Mouse (Mus musculus) liver, postnatal 0 days (tissue): ENCODE measurements around the gene Irf1.

Experiments
- CTCF ChIP-seq: sonication (generic); IDR thresholded peaks from 2 replicates; pipeline ENCODE4 v1.5.1; 2016; ENCODE audit warnings: antibody characterized with exemption, low read depth
- EP300 ChIP-seq: IDR thresholded peaks from 2 replicates; pipeline ENCODE4 v1.6.1; 2016; ENCODE audit warnings: antibody characterized with exemption, low read depth, mild to moderate bottlenecking

DNA sequence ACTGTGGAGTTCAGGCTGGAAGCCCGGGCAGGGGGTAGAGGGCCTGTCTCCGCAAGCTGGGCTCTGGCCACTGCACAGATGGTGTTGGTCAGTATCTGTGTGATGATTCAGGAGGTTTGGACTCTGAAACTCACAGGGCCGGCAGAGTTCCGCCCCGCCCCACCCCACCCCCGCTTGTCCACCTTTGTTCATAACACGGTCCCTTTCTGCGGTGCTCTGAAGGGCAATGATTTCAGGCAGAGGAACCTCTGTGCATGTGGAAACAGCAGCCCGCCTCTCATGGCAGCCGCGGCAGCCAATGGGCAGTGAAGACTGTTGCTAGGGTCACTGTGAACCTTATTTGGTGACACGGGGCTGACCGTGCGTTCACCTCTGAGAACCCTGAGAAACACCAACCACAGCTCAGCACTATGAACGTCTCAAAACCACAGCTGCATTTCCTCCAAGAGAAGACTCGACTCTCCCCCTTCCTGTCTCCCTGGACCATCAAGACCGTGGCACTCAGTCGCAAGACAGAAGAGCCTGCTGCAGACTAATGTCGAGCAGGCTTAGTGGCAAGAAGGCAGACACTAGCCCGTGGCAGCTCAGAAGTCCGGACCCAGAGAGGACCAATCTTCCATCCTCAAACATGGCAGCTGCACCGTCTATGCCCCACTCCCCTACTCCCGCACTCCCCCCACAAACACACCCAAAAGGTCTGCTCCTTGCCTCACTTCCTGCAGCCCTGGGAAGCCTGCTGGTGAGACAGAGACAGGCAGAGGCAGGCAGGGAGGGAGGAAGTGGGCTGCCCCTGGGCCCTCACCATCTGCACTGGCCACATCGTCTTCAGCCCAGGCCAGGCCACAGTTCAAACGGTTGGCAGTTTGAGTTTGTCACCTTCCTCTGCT, 25.1 kb downstream of the Irf1 start:
- TF ChIP-seq EP300, result peak; percentile 17; the same call in 1 of the 2 replicates
- TF ChIP-seq CTCF, result peak; percentile 44
